Mouse (Mus musculus) kidney, embryonic 16.5 days (tissue): ENCODE measurements around the gene Ccdc102a. TPM values are rescaled to one million over a fixed set of nuclear protein-coding genes. Genes with fewer than 3 reads are reported as not detected.

Source experiments
- ATAC-seq: fragments of 200-750 bp; cut with Nextera tagmentation; 2 replicates; pipeline ENCODE4 v1.8.0; 2017; ENCODE audit warnings: moderate TSS enrichment; ENCODE audit not compliant: low FRiP score, low TSS enrichment
- H3K27ac ChIP-seq: fragments of 300-500 bp; sonication (generic); 2 replicates; pipeline ENCODE4 v1.5.1; 2014; ENCODE audit warnings: low read length
- H3K27me3 ChIP-seq: fragments of 300-500 bp; sonication (generic); 2 replicates; pipeline ENCODE4 v1.6.1; 2014; ENCODE audit warnings: low read length, control low read depth, mixed read lengths; ENCODE audit not compliant: insufficient read depth
- H3K36me3 ChIP-seq: fragments of 300-500 bp; sonication (generic); 2 replicates; pipeline ENCODE4 v1.6.1; 2014; ENCODE audit warnings: low read length, control low read depth, mixed read lengths; ENCODE audit not compliant: insufficient read depth
- H3K4me1 ChIP-seq: fragments of 300-500 bp; sonication (generic); 2 replicates; pipeline ENCODE4 v1.6.1; 2014; ENCODE audit warnings: low read length, control low read depth, mixed read lengths; ENCODE audit not compliant: insufficient read depth
- H3K4me2 ChIP-seq: fragments of 300-500 bp; sonication (generic); replicated peaks from 2 replicates; pipeline ENCODE4 v1.6.1; 2014; ENCODE audit warnings: low read depth, low read length
- H3K4me3 ChIP-seq: fragments of 300-500 bp; sonication (generic); 2 replicates; pipeline ENCODE4 v1.5.1; 2014; ENCODE audit warnings: mild to moderate bottlenecking, low read length
- H3K9ac ChIP-seq: fragments of 300-500 bp; sonication (generic); replicated peaks from 2 replicates; pipeline ENCODE4 v1.6.1; 2014; ENCODE audit warnings: low read length
- H3K9me3 ChIP-seq: fragments of 300-500 bp; sonication (generic); 2 replicates; pipeline ENCODE4 v1.6.1; 2016; ENCODE audit warnings: low read length, control low read depth
- WGBS: fragments of 180-500 bp; shearing (Covaris S2); extraction: QIAGEN DNeasy Blood & Tissue Kit; methylation state at CpG from one replicate; pipeline ENCODE4 v1.1.7; 2014; 5-methylcytosine and 5-hydroxymethylcytosine counted together
- polyA plus RNA-seq: library from polyadenylated mRNA; unstranded; fragments of >200 nt; fragmentation: Nextera tagmentation; extraction: Ambion mirVana; gene quantifications from 2 replicates; pipeline ENCODE4 v1.2.1, GENCODE M21; 2015

Gene Ccdc102a
- 20.1 and 21.0 TPM in 2 replicates for polyA plus RNA-seq

GRCm38 (mm10) chr8:94917851-94918495 lies at the start of gene Ccdc102a:
Ccdc102a (minus strand) TSS chr8:94918098.
- H3K4me1 ChIP-seq = peaks cover 36% of the 10 kb centered on the region

GRCm38 (mm10) chr8:94967554-94967953 lies 49.7 kb upstream of the Ccdc102a start:
- Histone ChIP-seq H3K9me3 (no peaks in the 10 kb centered on the region), H3K4me1 (peaks cover 11% of the 10 kb centered on the region), H3K36me3 (no peaks in the 10 kb centered on the region), H3K27me3 (no peaks in the 10 kb centered on the region), H3K4me2 (no peak overlapping the region), H3K9ac (no peak overlapping the region), H3K4me3 (no peak overlapping the region), H3K27ac (no peak overlapping the region)
- no peak for ATAC-seq
- 84% methylated on average over 3 of the region's 3 CpGs for WGBS

More at GRCm38 (mm10) chr8:94917851-94918495, at the start of gene Ccdc102a:
- no peaks in the 10 kb centered on the region for H3K36me3 ChIP-seq
- H3K4me2 ChIP-seq = peak within 1 kb of the TSS; percentile 82
- ATAC-seq = peak; percentile 66
- H3K4me3 ChIP-seq = peak within 1 kb of the TSS; percentile 59
- H3K9ac ChIP-seq = peak within 1 kb of the TSS; percentile 73
- no peaks in the 10 kb centered on the region for H3K9me3 ChIP-seq
- WGBS = 1% methylated on average over 48 of the region's 51 CpGs
- peak within 1 kb of the TSS; percentile 43 for H3K27ac ChIP-seq
- H3K27me3 ChIP-seq = 0 out of 2 replicates have a peak, but pooled peaks cover 3% of the 10 kb centered on the region

DNA sequence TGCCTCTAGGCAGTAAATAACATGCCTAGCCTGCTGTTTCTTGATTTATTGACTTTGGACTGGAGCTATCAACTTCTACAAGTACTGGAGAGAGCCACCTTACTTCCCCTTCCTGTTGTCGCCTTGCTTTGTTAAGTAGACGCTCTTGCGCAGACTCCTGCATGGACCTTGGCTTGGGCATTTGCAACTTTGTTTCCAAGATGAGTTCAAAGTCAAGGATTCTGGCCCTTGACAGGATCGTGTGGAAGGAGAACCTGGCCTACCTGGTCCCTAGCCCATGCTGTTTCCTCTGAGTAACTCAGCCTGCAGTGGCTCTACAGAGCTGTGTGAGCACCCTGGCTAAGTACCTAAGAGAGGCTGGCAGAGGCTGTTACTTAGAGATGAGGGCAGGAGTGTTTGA lies 49.2 kb upstream of the Ccdc102a start:
- no peak overlapping the region for H3K4me2 ChIP-seq
- WGBS = 63% methylated on average over 4 of the region's 4 CpGs
- H3K36me3 ChIP-seq = no peaks in the 10 kb centered on the region
- H3K4me1 ChIP-seq = peaks cover 11% of the 10 kb centered on the region
- H3K4me3 ChIP-seq = no peak overlapping the region
- ATAC-seq = no peak
- no peak overlapping the region for H3K9ac ChIP-seq
- no peaks in the 10 kb centered on the region for H3K27me3 ChIP-seq
- H3K9me3 ChIP-seq = no peaks in the 10 kb centered on the region
- H3K27ac ChIP-seq = no peak overlapping the region; the same call in 1 of the 2 replicates

- no peak for ATAC-seq
- Histone ChIP-seq H3K9ac (no peak overlapping the region), H3K27ac (no peak overlapping the region; the same call in 1 of the 2 replicates), H3K9me3 (no peaks in the 10 kb centered on the region), H3K36me3 (no peaks in the 10 kb centered on the region), H3K27me3 (no peaks in the 10 kb centered on the region), H3K4me3 (no peak overlapping the region), H3K4me1 (peaks cover 11% of the 10 kb centered on the region), H3K4me2 (no peak overlapping the region)
- WGBS = 17% methylated on average over 7 of the region's 7 CpGs
Measured at GRCm38 (mm10) chr8:94966578-94966977, 48.7 kb upstream of the Ccdc102a start.

GRCm38 (mm10) chr8:94964828-94965227 lies 46.9 kb upstream of the Ccdc102a start:
- Histone ChIP-seq H3K4me3 (no peak overlapping the region), H3K9me3 (no peaks in the 10 kb centered on the region), H3K4me2 (peak overlapping the region; percentile 17; the same call in 1 of the 2 replicates), H3K27ac (peak overlapping the region; percentile 72), H3K4me1 (peaks cover 16% of the 10 kb centered on the region), H3K9ac (no peak overlapping the region), H3K36me3 (no peaks in the 10 kb centered on the region), H3K27me3 (no peaks in the 10 kb centered on the region)
- 21% methylated on average over 10 of the region's 10 CpGs for WGBS
- 0 out of 2 replicates have a peak, but pooled peaks have one; percentile 39 for ATAC-seq

DNA sequence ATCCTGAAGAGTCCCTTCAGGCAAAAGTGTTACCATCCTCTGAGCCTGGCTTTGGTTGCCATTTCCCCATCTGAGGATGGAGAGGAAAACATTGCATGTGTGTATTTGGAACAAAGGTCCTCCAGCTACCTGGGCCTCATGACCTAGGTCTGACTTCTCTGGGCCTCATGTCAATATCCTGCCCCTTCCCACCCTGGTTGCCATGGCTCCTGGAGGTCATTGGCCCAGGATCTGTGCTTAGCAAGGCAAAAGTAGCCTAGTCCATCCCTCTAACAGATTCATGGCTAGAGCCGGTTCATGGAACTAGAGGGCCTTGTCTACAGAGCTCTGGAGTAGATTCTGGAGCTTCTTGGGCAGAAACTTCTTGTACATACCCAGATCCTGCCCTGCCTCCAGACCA lies 44.3 kb upstream of the Ccdc102a start:
- no peaks in the 10 kb centered on the region for H3K27me3 ChIP-seq
- no peaks in the 10 kb centered on the region for H3K9me3 ChIP-seq
- WGBS = 75% methylated on average over 1 of the region's 1 CpGs
- H3K9ac ChIP-seq = no peak overlapping the region
- no peak overlapping the region for H3K27ac ChIP-seq
- H3K4me1 ChIP-seq = peaks cover 16% of the 10 kb centered on the region
- ATAC-seq = no peak
- H3K36me3 ChIP-seq = no peaks in the 10 kb centered on the region
- no peak overlapping the region for H3K4me3 ChIP-seq
- H3K4me2 ChIP-seq = no peak overlapping the region

- no peak overlapping the region for H3K4me3 ChIP-seq
- no peaks in the 10 kb centered on the region for H3K9me3 ChIP-seq
- no peaks in the 10 kb centered on the region for H3K27me3 ChIP-seq
- H3K36me3 ChIP-seq = no peaks in the 10 kb centered on the region
- H3K9ac ChIP-seq = no peak overlapping the region
- H3K4me2 ChIP-seq = no peak overlapping the region
- ATAC-seq = peak; percentile 62
- WGBS = 62% methylated on average over 1 of the region's 1 CpGs
- H3K27ac ChIP-seq = peak overlapping the region; percentile 71
- H3K4me1 ChIP-seq = peaks cover 20% of the 10 kb centered on the region
Measured at GRCm38 (mm10) chr8:94956078-94956574, 38.2 kb upstream of the Ccdc102a start.

GRCm38 (mm10) chr8:94954921-94955758 lies 37.2 kb upstream of the Ccdc102a start:
- Histone ChIP-seq H3K9me3 (no peaks in the 10 kb centered on the region), H3K4me3 (no peak overlapping the region), H3K4me1 (peaks cover 18% of the 10 kb centered on the region), H3K36me3 (no peaks in the 10 kb centered on the region), H3K27ac (peak overlapping the region; percentile 71), H3K27me3 (no peaks in the 10 kb centered on the region), H3K9ac (no peak overlapping the region), H3K4me2 (0 out of 2 replicates have a peak overlapping the region, but pooled peaks have one; percentile 15)
- WGBS = 16% methylated on average over 9 of the region's 9 CpGs
- peak; percentile 43; the same call in 1 of the 2 replicates for ATAC-seq

GRCm38 (mm10) chr8:94954368-94954737 lies 36.5 kb upstream of the Ccdc102a start:
- H3K27me3 ChIP-seq = no peaks in the 10 kb centered on the region
- H3K36me3 ChIP-seq = no peaks in the 10 kb centered on the region
- no peak overlapping the region for H3K9ac ChIP-seq
- H3K4me1 ChIP-seq = peaks cover 13% of the 10 kb centered on the region
- H3K4me3 ChIP-seq = no peak overlapping the region
- H3K27ac ChIP-seq = no peak overlapping the region
- no peak for ATAC-seq
- no peak overlapping the region for H3K4me2 ChIP-seq
- 56% methylated on average over 7 of the region's 7 CpGs for WGBS
- no peaks in the 10 kb centered on the region for H3K9me3 ChIP-seq
